Comparison of ENCODE assay signal across 9 mouse cellular contexts in the genomic region with DNA sequence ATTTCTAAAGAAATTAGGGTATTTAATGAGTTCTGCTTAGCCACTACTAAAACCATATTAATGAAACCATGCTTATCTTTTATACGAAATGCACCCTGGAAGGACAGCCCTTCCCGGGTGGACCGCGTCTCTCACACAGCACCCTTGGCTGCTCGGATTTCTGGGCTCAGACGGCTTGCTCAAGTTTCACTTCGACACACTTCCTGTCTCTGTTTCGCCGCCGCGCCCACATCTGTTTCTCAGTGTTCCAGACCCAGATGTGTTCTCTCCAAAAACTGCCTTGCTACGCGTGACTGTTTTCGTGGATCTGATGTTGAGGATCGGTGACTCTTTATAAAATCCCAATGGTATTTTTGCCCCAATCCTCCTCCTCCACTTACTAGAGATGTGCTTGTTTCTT.
DNase-seq lines count a peak whose midpoint lies in the region; TF ChIP-seq lines count a peak whose summit lies in the region.
"Had no signal": no experiment of that assay in that cellular context is flagged by ENCODE, and none has a peak within 500 bp of the region (broad histone marks: within the 10 kb centered on the region; RNA-seq: fewer than 3 reads in every experiment).

No protein-coding gene starts in this region.

- no peaks in the 10 kb centered on the region for H3K27me3 ChIP-seq in kidney, adult 2 months (replicated peaks; ENCODE audit: control insufficient read depth, insufficient read depth, low read length)
- H3K27me3 ChIP-seq in limb, embryonic 10.5 days (ENCODE audit: low read depth, poor library complexity, severe bottlenecking), result no peaks in the 10 kb centered on the region
- no peaks in the 10 kb centered on the region for H3K27me3 ChIP-seq in myocyte (ENCODE audit: control insufficient read depth, insufficient read depth, insufficient read length)

- no peaks in the 10 kb centered on the region for H3K36me3 ChIP-seq in kidney, adult 2 months (ENCODE audit: control insufficient read depth, insufficient read depth, low read length)
- no peaks in the 10 kb centered on the region for H3K36me3 ChIP-seq in limb, embryonic 10.5 days
- H3K36me3 ChIP-seq in myocyte (ENCODE audit: control insufficient read depth, insufficient read depth), result no peaks in the 10 kb centered on the region
- H3K36me3 ChIP-seq: G1E had no signal

- H3K79me2 ChIP-seq in myocyte (ENCODE audit: control insufficient read depth, insufficient read depth), result no peaks in the 10 kb centered on the region

- peak overlapping the region; percentile 56 for H3K4me2 ChIP-seq in myocyte (ENCODE audit: low read depth)

- H3K4me1 ChIP-seq in kidney, adult 2 months (ENCODE audit: control insufficient read depth, insufficient read depth, low read length), result no peaks in the 10 kb centered on the region
- H3K4me1 ChIP-seq in limb, embryonic 10.5 days, result peaks cover 9% of the 10 kb centered on the region

- TF ChIP-seq POLR2A in kidney, adult 2 months (IDR thresholded peaks at IDR 0.05; ENCODE audit: low read depth, low read length), result no peak
- no peak for TF ChIP-seq POLR2A in myocyte (IDR thresholded peaks at IDR 0.05; ENCODE audit: insufficient read length, low read depth)

- no peak overlapping the region for H3ac ChIP-seq in myocyte (ENCODE audit: control insufficient read depth, insufficient read length)

- H3K27ac ChIP-seq in kidney, adult 2 months (ENCODE audit: insufficient read depth, low read depth, low read length), result no peak overlapping the region
- H3K27ac ChIP-seq in limb, embryonic 10.5 days, result peak overlapping the region; percentile 77

- no peaks in the 10 kb centered on the region for H3K9me3 ChIP-seq in limb, embryonic 10.5 days (replicated peaks)

- no peak overlapping the region for H3K4me3 ChIP-seq in kidney, adult 2 months (ENCODE audit: insufficient read depth, low read depth, low read length)
- H3K4me3 ChIP-seq in limb, embryonic 10.5 days, result no peak overlapping the region
- H3K4me3 ChIP-seq in myocyte, result no peak overlapping the region

- WGBS in kidney, adult 2 months, result 44% methylated on average over 15 of the region's 15 CpGs
- WGBS in limb, embryonic 10.5 days, result 74% methylated on average over 15 of the region's 15 CpGs

- TF ChIP-seq CTCF in kidney, adult 2 months (conservative IDR thresholded peaks at IDR 0.05; ENCODE audit: insufficient read depth, insufficient read length, low read depth, low read length), result no peak

- peak; percentile 14 to 36 for DNase-seq in kidney, postnatal 25 days
- DNase-seq in kidney, adult 2 months, result no peak
- peak; percentile 26 for DNase-seq in fibroblast of lung, adult 2 months (ENCODE audit: low read depth)
- peak; percentile 62 for DNase-seq in limb, embryonic 10.5 days (ENCODE audit: low spot score)
- no peak for DNase-seq in layer of hippocampus, adult 8-10 months (ENCODE audit: low spot score in 2 of 2)
- DNase-seq in spleen, adult 12 weeks (ENCODE audit: low spot score), result no peak
- DNase-seq in cerebellum, adult 9-10 months, result no peak

TF ChIP-seq in myocyte, 11 proteins besides CTCF, POLR2A, EP300 and RAD21:
- TF ChIP-seq SRF (IDR thresholded peaks at IDR 0.05; ENCODE audit: control insufficient read depth, insufficient read length, low read depth), result no peak
- no peak for TF ChIP-seq USF1 (IDR thresholded peaks at IDR 0.05; ENCODE audit: low read depth)
- TF ChIP-seq REST (IDR thresholded peaks at IDR 0.05; ENCODE audit: insufficient read depth, insufficient read length), result no peak
- TF ChIP-seq TCF12 (IDR thresholded peaks at IDR 0.05; ENCODE audit: insufficient read depth, poor library complexity, severe bottlenecking), result no peak

Comparison
In these comparisons a context has a peak if more than half of its experiments do, and no peak if none do; other contexts are left out.
1. DNase-seq: peak in kidney, postnatal 25 days (2 of 2), fibroblast of lung, adult 2 months (single experiment) and limb, embryonic 10.5 days (single experiment); none in kidney, adult 2 months (single experiment), layer of hippocampus, adult 8-10 months (0 of 2), spleen, adult 12 weeks (single experiment) and cerebellum, adult 9-10 months (single experiment).